Mouse (Mus musculus): ENCODE data around the gene Syt14. TPM values are rescaled to one million over a fixed set of nuclear protein-coding genes. Genes with fewer than 3 reads are reported as not detected.

Gene Syt14
- polyA plus RNA-seq, 1 experiment from 2014 or later: 4.5 TPM

- Histone ChIP-seq H3K9ac (no peak overlapping the region), H3K36me3 (no peaks in the 10 kb centered on the region), H3K9me3 (no peaks in the 10 kb centered on the region), H3K27me3 (peaks cover 8% of the 10 kb centered on the region; the same call in 1 of the 2 replicates), H3K4me2 (replicated peaks) (no peak overlapping the region), H3K4me3 (no peak overlapping the region), H3K4me1 (peaks cover 29% of the 10 kb centered on the region), H3K27ac (no peak overlapping the region)
- no peak for ATAC-seq (ENCODE audit: insufficient number of reproducible peaks, insufficient read depth, low FRiP score, low TSS enrichment)
- WGBS: 72% methylated on average over 6 of the region's 6 CpGs
Measured at GRCm38 (mm10) chr1:192860273-192860672, 175.3 kb downstream of the Syt14 start.

- no peak overlapping the region for H3K9ac ChIP-seq
- H3K36me3 ChIP-seq: no peaks in the 10 kb centered on the region
- no peak overlapping the region for H3K4me3 ChIP-seq
- 86% methylated on average over 5 of the region's 5 CpGs for WGBS
- H3K4me2 ChIP-seq (replicated peaks): no peak overlapping the region
- ATAC-seq (ENCODE audit: insufficient number of reproducible peaks, insufficient read depth, low FRiP score, low TSS enrichment): no peak
- peaks cover 45% of the 10 kb centered on the region for H3K4me1 ChIP-seq
- H3K27ac ChIP-seq: no peak overlapping the region
- H3K9me3 ChIP-seq: no peaks in the 10 kb centered on the region
- peaks cover 8% of the 10 kb centered on the region; the same call in 1 of the 2 replicates for H3K27me3 ChIP-seq
Measured at GRCm38 (mm10) chr1:192857582-192857981, 178.0 kb downstream of the Syt14 start.

- 63% methylated on average over 6 of the region's 6 CpGs for WGBS
- Histone ChIP-seq H3K4me1 (peaks cover 45% of the 10 kb centered on the region), H3K9ac (no peak overlapping the region), H3K4me3 (no peak overlapping the region), H3K4me2 (replicated peaks) (no peak overlapping the region), H3K36me3 (no peaks in the 10 kb centered on the region), H3K9me3 (no peaks in the 10 kb centered on the region), H3K27me3 (peaks cover 8% of the 10 kb centered on the region; the same call in 1 of the 2 replicates), H3K27ac (no peak overlapping the region)
- no peak for ATAC-seq (ENCODE audit: insufficient number of reproducible peaks, insufficient read depth, low FRiP score, low TSS enrichment)
Measured at GRCm38 (mm10) chr1:192856931-192857330, 178.6 kb downstream of the Syt14 start.

DNA sequence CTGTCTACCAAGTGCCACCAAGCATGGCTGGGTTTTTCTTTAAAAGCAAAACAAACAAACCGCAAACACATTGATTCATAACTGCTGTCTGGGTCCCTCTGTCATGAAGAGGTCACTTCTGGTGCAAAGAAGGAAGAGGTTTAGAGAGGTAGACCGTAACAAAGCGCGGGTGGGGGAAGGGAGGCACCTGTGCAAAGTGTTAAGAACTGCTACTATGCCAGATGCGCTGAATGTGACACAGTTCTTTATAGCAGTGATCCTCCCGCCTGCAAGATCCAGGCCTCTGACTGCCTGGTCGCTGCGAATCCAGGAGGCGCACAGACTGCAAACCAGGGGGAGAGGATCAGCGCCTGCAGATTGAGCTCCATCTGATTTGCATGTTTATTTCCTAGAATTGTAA is 179.2 kb downstream of the Syt14 start:
- WGBS: 8% methylated on average over 10 of the region's 10 CpGs
- Histone ChIP-seq H3K4me2 (replicated peaks) (peak overlapping the region; percentile 68), H3K27ac (peak overlapping the region; percentile 99), H3K4me3 (no peak overlapping the region), H3K9me3 (no peaks in the 10 kb centered on the region), H3K27me3 (peaks cover 8% of the 10 kb centered on the region; the same call in 1 of the 2 replicates), H3K9ac (no peak overlapping the region), H3K36me3 (no peaks in the 10 kb centered on the region), H3K4me1 (peaks cover 45% of the 10 kb centered on the region)
- no peak for ATAC-seq (ENCODE audit: insufficient number of reproducible peaks, insufficient read depth, low FRiP score, low TSS enrichment)

DNA sequence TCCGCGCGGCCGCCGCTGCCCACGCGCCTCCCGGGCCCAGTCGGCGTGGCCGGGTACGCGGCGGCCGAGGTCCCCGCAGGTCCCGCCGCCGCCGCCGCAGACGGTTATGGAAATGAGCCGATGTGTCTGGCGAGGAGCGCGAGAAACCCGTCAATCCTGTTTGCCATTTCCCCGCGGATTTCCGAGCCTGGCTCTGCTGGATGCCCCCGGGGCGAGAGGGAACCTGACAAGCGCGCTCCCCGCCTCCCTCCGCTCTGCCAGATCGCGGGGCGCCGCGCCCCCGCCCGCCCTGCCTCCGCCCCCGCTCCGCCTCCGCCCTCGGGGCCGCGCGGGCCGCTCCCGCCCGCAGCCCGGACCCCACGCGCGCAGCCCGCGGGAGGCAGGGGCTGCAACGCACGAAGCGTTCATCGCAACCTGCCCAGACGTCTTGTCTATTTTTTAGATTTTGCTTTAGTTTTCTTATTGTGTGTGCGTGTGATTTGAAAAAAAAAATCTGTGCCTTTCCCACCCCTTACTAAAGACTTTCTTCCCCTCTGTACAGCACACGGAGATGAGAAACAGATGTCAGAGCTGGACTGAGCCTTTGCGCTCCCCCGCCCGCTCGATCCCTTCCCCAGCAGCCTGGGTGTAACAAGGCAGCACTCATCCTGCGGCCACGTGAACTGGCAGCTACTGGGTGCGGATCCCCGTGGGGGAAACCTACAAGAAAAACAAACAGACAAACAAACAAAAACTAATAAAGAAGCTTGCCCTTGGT is 179.9 kb downstream of the Syt14 start, which contains the start of gene Sertad4:
TSS of gene Sertad4 (minus strand) at position 283 of the 757 bp plus-strand sequence.
- peaks cover 47% of the 10 kb centered on the region for H3K4me1 ChIP-seq
- peaks cover 8% of the 10 kb centered on the region; the same call in 1 of the 2 replicates for H3K27me3 ChIP-seq
- no peaks in the 10 kb centered on the region for H3K9me3 ChIP-seq
- peak within 1 kb of the TSS; percentile 99 for H3K27ac ChIP-seq
- H3K9ac ChIP-seq: peak within 1 kb of the TSS; percentile 92
- H3K4me3 ChIP-seq: peak within 1 kb of the TSS; percentile 75
- peak; percentile 71 for ATAC-seq (ENCODE audit: insufficient number of reproducible peaks, insufficient read depth, low FRiP score, low TSS enrichment)
- H3K36me3 ChIP-seq: no peaks in the 10 kb centered on the region
- H3K4me2 ChIP-seq (replicated peaks): peak within 1 kb of the TSS; percentile 68
- WGBS: under 1% methylated on average over 74 of the region's 75 CpGs

GRCm38 (mm10) chr1:192854819-192855271 is 180.7 kb downstream of the Syt14 start:
- peak; percentile 41; the same call in 1 of the 2 replicates for ATAC-seq (ENCODE audit: insufficient number of reproducible peaks, insufficient read depth, low FRiP score, low TSS enrichment)
- Histone ChIP-seq H3K27ac (peak overlapping the region; percentile 99), H3K4me3 (peak overlapping the region; percentile 75), H3K4me2 (replicated peaks) (peak overlapping the region; percentile 68), H3K9me3 (no peaks in the 10 kb centered on the region), H3K27me3 (peaks cover 8% of the 10 kb centered on the region; the same call in 1 of the 2 replicates), H3K4me1 (peaks cover 49% of the 10 kb centered on the region), H3K36me3 (peaks cover under 1% of the 10 kb centered on the region; the same call in 1 of the 2 replicates), H3K9ac (peak overlapping the region; percentile 92)
- under 1% methylated on average over 42 of the region's 45 CpGs for WGBS

DNA sequence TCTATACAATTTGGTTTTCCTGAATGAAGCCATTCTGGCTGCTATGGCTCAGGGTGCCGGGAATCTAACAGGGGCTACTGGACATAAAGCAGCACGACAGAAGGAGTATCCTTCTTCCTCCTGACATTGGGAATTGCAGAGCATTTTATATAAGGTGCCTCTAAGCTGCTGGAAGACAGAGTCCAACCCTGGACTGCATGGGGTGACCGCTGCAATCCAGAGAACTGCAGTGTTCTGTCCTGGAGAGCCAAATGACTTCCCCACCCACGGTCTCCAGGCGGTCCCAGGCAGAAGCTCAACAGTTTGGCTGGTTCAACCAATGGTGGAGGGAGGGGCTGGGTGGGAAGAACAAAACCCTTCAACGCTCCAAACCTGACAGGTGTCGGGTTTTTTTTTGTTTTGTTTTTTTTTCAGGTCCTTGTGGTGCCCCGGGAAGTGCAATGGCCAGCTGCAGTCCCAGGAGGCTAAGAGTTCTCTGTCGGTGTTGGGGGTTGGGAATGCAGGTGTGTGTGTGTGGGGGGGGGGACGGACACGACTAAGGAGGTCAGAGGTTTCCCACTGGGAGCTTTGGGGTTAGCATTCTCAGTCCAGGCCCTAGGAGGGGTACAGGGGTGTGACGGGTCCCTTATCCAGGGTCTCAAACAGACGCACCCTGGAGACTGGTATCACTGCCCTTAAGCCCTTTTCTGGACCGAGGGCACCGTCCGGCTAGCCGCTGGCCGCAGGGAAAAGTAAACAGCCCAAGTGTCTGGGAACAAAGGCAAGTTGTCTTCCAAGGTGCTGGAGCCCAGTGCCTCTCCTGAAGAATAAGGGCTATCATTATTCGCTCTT is 181.4 kb downstream of the Syt14 start:
- 2% methylated on average over 19 of the region's 19 CpGs for WGBS
- Histone ChIP-seq H3K9ac (peak overlapping the region; percentile 92), H3K27me3 (peaks cover 10% of the 10 kb centered on the region; the same call in 1 of the 2 replicates), H3K4me3 (peak overlapping the region; percentile 75), H3K9me3 (no peaks in the 10 kb centered on the region), H3K4me1 (peaks cover 49% of the 10 kb centered on the region), H3K36me3 (peaks cover 7% of the 10 kb centered on the region), H3K27ac (peak overlapping the region; percentile 99), H3K4me2 (replicated peaks) (peak overlapping the region; percentile 68)
- no peak for ATAC-seq (ENCODE audit: insufficient number of reproducible peaks, insufficient read depth, low FRiP score, low TSS enrichment)

GRCm38 (mm10) chr1:192853429-192853828 is 182.1 kb downstream of the Syt14 start:
- H3K4me3 ChIP-seq: peak overlapping the region; percentile 75
- peaks cover 49% of the 10 kb centered on the region for H3K4me1 ChIP-seq
- H3K9ac ChIP-seq: peak overlapping the region; percentile 92
- no peak for ATAC-seq (ENCODE audit: insufficient number of reproducible peaks, insufficient read depth, low FRiP score, low TSS enrichment)
- peak overlapping the region; percentile 99 for H3K27ac ChIP-seq
- no peaks in the 10 kb centered on the region for H3K9me3 ChIP-seq
- 33% methylated on average over 2 of the region's 2 CpGs for WGBS
- peaks cover 9% of the 10 kb centered on the region; the same call in 1 of the 2 replicates for H3K27me3 ChIP-seq
- H3K36me3 ChIP-seq: peaks cover 15% of the 10 kb centered on the region
- peak overlapping the region; percentile 68 for H3K4me2 ChIP-seq (replicated peaks)

DNA sequence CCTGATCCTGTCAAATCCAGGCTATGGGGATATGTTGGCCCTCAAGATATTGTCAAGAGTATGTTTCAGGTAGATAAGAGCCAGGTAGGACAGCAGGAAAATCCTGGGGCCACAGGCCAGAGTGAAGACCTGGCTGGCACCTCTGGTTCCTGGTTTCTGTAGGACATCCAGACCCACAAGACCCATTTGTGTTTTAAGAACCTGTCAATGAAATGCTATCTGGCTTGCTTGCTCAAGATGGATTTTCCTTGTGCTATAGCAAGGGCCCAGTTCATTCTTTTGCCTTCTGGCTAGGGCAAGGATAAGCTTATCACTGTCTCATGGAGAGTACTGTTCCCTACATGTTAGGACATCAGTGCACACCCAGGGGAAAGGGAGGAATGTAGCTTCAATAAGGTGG is 183.5 kb downstream of the Syt14 start:
- peaks cover 28% of the 10 kb centered on the region for H3K36me3 ChIP-seq
- H3K4me1 ChIP-seq: peaks cover 47% of the 10 kb centered on the region
- peak overlapping the region; percentile 24 for H3K4me3 ChIP-seq
- H3K27me3 ChIP-seq: 0 out of 2 replicates have a peak, but pooled peaks cover 3% of the 10 kb centered on the region
- peak overlapping the region; percentile 68 for H3K4me2 ChIP-seq (replicated peaks)
- peak overlapping the region; percentile 46 for H3K9ac ChIP-seq
- peak overlapping the region; percentile 88 for H3K27ac ChIP-seq
- ATAC-seq (ENCODE audit: insufficient number of reproducible peaks, insufficient read depth, low FRiP score, low TSS enrichment): no peak
- H3K9me3 ChIP-seq: no peaks in the 10 kb centered on the region

GRCm38 (mm10) chr1:192851640-192852039 is 183.9 kb downstream of the Syt14 start:
- no peaks in the 10 kb centered on the region for H3K9me3 ChIP-seq
- peak overlapping the region; percentile 68 for H3K4me2 ChIP-seq (replicated peaks)
- peaks cover 32% of the 10 kb centered on the region for H3K36me3 ChIP-seq
- peak overlapping the region; percentile 24 for H3K4me3 ChIP-seq
- WGBS: 3% methylated on average over 6 of the region's 6 CpGs
- peak overlapping the region; percentile 88 for H3K27ac ChIP-seq
- 0 out of 2 replicates have a peak, but pooled peaks cover 3% of the 10 kb centered on the region for H3K27me3 ChIP-seq
- H3K9ac ChIP-seq: peak overlapping the region; percentile 46
- peak; percentile 38; the same call in 1 of the 2 replicates for ATAC-seq (ENCODE audit: insufficient number of reproducible peaks, insufficient read depth, low FRiP score, low TSS enrichment)
- peaks cover 47% of the 10 kb centered on the region for H3K4me1 ChIP-seq

- 0% methylated on average over 2 of the region's 2 CpGs for WGBS
- peak overlapping the region; percentile 46 for H3K9ac ChIP-seq
- H3K4me1 ChIP-seq: peaks cover 42% of the 10 kb centered on the region
- peak overlapping the region; percentile 68 for H3K4me2 ChIP-seq (replicated peaks)
- peak overlapping the region; percentile 24 for H3K4me3 ChIP-seq
- H3K36me3 ChIP-seq: peaks cover 38% of the 10 kb centered on the region
- 0 out of 2 replicates have a peak, but pooled peaks cover 3% of the 10 kb centered on the region for H3K27me3 ChIP-seq
- ATAC-seq (ENCODE audit: insufficient number of reproducible peaks, insufficient read depth, low FRiP score, low TSS enrichment): no peak
- no peaks in the 10 kb centered on the region for H3K9me3 ChIP-seq
- peak overlapping the region; percentile 88 for H3K27ac ChIP-seq
Measured at GRCm38 (mm10) chr1:192851126-192851525, 184.4 kb downstream of the Syt14 start.
